Mouse (Mus musculus) embryonic fibroblast, embryonic 13.5 days (primary cell): Measurements from ENCODE around the gene Slc16a11. TPM values are rescaled to one million over a fixed set of nuclear protein-coding genes. Genes with fewer than 3 reads are reported as not detected.

Experiments
- H3K27ac ChIP-seq: 2 replicates; pipeline ENCODE4 v1.5.1; 2012; ENCODE audit warnings: low read length, control low read depth, inconsistent platforms; ENCODE audit not compliant: insufficient read depth
- H3K4me1 ChIP-seq: 2 replicates; pipeline ENCODE4 v1.6.1; 2011; ENCODE audit warnings: low read length; ENCODE audit not compliant: control insufficient read depth, insufficient read depth
- H3K4me3 ChIP-seq: 2 replicates; pipeline ENCODE4 v1.5.1; 2011; ENCODE audit warnings: mild to moderate bottlenecking, control low read depth, low read length; ENCODE audit not compliant: insufficient read depth
- CTCF ChIP-seq: IDR thresholded peaks from 2 replicates; pipeline ENCODE4 v1.5.1; 2011; ENCODE audit warnings: mild to moderate bottlenecking, control low read depth, low read length, moderate library complexity, borderline replicate concordance; ENCODE audit not compliant: insufficient read depth
- POLR2A ChIP-seq: IDR thresholded peaks from 2 replicates; pipeline ENCODE4 v1.6.1; 2011; ENCODE audit warnings: low read depth, mild to moderate bottlenecking, control low read depth, low read length, moderate library complexity
- polyA plus RNA-seq: library from polyadenylated mRNA; stranded (reverse); fragments of >200 nt; gene quantifications from 2 replicates; pipeline ENCODE4 v1.2.4, GENCODE M21; 2011; ENCODE audit warnings: low read depth; ENCODE audit not compliant: missing spikeins, insufficient read length

Slc16a11 gene
- polyA plus RNA-seq, 1 experiment = 2.2 TPM

DNA sequence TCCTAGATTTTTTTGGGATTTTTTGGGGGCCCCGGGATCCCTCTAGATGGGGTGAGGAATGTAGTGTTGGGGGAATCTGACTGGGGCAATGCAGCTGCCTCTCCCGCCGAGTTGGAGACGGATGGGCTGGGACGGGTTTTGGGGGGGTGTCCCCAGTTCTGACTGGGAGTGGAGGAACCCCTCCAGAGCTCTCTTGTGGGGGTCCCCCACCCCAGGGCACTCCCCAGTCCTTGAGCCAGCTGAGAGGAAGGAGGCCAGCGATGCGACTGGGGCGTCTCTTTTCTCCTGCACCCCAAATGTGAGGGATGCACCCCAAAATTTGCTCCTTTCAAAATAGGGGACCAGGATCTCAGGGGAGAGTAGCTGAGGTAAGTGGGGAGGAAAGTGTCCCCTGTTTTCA lies 20.5 kb downstream of the Slc16a11 start:
- Histone ChIP-seq H3K4me1 (peaks cover 2% of the 10 kb centered on the region; the same call in 1 of the 2 replicates), H3K27ac (no peak overlapping the region), H3K4me3 (no peak overlapping the region)
- no peak for TF ChIP-seq POLR2A
- TF ChIP-seq CTCF = no peak

DNA sequence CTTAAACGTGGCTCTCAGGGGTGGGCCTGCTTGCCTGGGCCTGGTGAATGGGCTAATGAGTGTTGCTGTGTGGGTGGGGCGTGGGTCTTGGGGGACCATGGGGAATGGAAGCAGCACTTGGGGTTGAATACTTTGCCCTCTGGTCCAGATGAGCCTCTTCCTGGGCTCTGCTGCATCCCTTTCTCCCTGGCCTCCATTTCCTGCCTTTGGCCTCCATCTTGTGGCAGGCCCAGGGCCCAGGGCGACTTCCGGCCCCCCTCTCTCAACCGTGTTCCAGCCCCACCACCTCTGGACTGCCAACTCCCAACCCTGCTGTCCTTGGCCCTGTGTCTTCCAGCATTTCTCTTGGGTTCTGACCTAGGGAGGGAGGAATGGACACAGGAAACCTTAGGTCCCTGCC lies 21.5 kb downstream of the Slc16a11 start:
- peaks cover 2% of the 10 kb centered on the region; the same call in 1 of the 2 replicates for H3K4me1 ChIP-seq
- H3K27ac ChIP-seq = no peak overlapping the region
- TF ChIP-seq POLR2A (no peak), CTCF (no peak)

DNA sequence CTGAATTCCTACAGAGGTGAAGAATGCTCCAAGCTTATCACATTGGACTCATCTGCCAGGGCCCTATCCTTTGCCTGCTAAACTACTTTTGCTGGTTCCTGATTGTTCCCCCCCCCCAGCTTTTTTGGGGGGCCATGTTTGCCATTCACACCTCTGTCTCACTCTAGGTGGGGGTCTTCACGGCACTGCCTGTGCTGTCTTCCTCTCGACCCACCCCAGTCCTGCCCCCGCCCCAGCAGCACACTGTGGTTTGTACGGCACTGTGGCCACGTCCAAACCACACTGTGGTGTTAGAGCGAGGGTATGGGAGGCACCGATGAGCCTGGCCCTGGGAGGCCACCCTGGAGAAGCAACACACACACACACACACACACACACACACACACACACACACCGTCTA lies 21.9 kb downstream of the Slc16a11 start:
- Histone ChIP-seq H3K4me3 (no peak overlapping the region), H3K27ac (no peak overlapping the region), H3K4me1 (peaks cover 2% of the 10 kb centered on the region; the same call in 1 of the 2 replicates)
- TF ChIP-seq POLR2A = no peak

More for the DNA sequence above, 21.5 kb downstream of the Slc16a11 start:
- no peak overlapping the region for H3K4me3 ChIP-seq

DNA sequence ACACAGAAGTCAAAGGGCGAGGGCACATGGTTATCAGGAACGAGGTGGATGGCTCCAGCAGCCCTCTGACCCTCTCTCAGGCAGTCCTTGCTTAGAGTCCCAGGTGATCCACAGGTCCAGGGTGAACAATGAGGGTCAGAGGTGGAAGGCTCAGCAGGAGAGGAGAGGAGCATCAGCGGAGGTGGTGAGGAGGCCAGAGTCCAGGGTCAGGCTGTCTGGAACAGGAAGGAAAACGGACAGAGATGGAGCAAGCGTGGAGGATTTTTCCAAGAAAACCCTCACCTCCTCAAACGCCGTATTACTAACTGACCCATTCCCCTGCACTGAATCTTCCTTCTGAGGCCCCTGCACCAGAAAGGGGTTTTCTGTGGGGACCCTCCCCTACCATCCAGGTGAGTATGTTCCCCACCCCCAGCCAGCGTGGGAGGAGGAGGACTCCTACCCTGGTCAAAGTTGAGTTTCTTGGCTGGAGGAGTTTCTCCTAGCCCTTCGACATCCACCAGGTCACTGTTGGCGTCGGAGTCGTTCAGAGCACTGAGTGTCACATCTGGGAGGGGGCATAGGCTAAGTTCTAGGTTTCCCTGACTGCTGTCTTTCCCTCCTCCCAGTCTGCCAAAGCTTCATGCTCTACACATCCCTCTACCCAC lies 22.8 kb downstream of the Slc16a11 start:
- peaks cover 3% of the 10 kb centered on the region; the same call in 1 of the 2 replicates for H3K4me1 ChIP-seq
- no peak overlapping the region for H3K27ac ChIP-seq
- TF ChIP-seq CTCF (no peak), POLR2A (no peak)
- H3K4me3 ChIP-seq = no peak overlapping the region

DNA sequence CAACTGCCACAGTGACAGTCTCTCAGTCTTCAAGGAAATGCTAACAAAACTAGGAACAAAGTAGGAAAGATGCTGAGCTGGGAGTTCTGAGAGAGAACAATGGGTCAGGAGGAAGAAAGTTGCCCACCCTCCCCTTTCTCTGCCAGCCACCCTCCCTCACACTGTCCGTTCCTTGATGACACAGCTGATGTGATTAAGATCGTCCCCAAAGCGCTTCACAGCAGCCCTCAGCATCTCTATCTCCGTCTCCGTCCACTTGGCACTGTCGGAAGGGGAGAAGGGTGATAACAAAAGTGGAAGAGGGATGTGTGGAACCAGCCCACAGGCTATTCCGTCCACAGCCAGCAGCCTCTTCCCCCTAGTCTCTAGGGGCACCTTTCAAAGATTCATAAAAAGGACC lies 24.2 kb downstream of the Slc16a11 start:
- H3K4me3 ChIP-seq = peak overlapping the region; percentile 60; the same call in 1 of the 2 replicates
- no peak overlapping the region for H3K27ac ChIP-seq
- TF ChIP-seq CTCF = no peak
- 0 out of 2 replicates have a peak, but pooled peaks have one; percentile 7 for TF ChIP-seq POLR2A
- H3K4me1 ChIP-seq = peaks cover 4% of the 10 kb centered on the region; the same call in 1 of the 2 replicates

DNA sequence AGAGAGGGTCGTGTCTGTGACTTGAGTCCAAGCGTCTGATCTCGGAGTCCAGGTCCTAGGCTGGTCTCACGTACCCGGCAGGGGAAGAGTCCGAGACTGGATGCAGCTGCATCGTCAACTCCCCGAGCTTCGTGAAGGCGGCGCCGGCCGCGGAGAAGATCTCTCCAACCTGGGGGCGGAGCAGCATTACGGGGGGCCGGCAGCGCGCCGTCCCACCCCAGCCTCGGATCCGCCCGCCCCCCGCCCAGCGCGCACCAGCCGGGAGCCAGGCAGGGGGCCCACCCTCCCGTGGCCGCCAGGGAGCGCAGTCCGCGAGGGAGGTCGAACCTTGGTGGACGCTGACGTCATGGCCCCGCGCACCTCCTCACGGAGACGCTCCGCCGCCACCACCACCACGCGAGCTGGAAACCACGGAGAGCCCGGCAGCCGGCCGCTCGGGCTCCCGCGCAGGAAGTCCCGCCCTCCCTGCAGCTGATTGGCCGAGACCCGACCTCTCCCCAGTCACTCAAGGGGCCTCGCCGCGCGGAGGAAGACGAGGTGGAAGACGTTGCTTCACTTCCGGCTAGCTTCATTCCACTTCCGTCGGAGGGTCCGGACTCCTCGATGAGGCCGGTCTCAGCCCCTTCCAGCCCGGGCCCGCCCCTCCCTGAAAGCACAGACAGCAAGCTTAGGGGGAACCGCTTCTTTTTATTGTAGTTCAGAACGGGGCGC lies 25.1 kb downstream of the Slc16a11 start, which contains the start of gene 0610010K14Rik:
0610010K14Rik (minus strand) TSS at position 458 of the 711 bp plus-strand sequence.
- Histone ChIP-seq H3K4me3 (peak within 1 kb of the TSS; percentile 88), H3K4me1 (peaks cover 4% of the 10 kb centered on the region; the same call in 1 of the 2 replicates), H3K27ac (peak within 1 kb of the TSS; percentile 59)
- TF ChIP-seq CTCF (peak; percentile 76; the same call in 1 of the 2 replicates), POLR2A (peak; percentile 91)

DNA sequence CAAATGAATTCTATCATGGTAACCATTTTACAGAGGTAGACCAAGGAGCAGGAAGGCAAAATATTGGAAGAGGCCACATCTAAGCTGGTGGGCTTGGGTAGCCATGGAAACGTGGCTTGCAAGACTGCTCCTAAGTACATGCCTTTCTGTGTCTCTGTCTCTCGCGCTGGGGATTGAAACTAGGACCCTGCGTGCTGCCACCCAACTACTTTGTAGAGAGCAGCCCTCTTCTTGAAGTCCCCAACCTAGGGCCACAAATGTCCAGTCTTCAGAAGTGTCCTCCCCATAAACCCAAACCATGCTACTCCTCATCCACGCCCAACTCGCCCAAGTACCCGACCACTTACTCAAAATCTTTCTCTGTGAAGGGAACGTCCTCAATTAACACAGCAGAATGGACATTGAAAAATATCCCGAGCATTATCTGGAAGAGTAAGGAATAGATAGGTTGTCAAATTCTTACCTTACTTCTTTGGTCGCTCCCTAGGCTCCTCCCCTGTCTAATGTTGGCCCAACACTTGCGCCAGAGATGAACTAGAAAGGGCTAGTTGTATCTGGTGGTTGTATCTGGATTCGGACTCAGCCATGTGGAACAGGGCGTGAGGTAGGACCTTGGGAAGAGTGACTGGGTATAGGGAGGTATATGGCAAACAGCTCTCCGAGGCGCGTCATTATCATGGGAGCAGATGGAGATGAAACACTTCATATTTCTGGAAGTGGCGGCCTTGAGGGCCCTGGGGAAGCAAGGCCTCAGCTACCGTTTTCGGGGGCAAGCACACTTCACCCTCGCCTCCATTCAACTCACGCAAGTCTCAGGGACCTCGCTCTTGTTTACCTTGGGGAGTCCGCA lies 26.3 kb downstream of the Slc16a11 start:
- peak overlapping the region; percentile 43; the same call in 1 of the 2 replicates for H3K27ac ChIP-seq
- peaks cover 4% of the 10 kb centered on the region; the same call in 1 of the 2 replicates for H3K4me1 ChIP-seq
- TF ChIP-seq POLR2A = 0 out of 2 replicates have a peak, but pooled peaks have one; percentile 36
- no peak for TF ChIP-seq CTCF
- H3K4me3 ChIP-seq = peak overlapping the region; percentile 88

DNA sequence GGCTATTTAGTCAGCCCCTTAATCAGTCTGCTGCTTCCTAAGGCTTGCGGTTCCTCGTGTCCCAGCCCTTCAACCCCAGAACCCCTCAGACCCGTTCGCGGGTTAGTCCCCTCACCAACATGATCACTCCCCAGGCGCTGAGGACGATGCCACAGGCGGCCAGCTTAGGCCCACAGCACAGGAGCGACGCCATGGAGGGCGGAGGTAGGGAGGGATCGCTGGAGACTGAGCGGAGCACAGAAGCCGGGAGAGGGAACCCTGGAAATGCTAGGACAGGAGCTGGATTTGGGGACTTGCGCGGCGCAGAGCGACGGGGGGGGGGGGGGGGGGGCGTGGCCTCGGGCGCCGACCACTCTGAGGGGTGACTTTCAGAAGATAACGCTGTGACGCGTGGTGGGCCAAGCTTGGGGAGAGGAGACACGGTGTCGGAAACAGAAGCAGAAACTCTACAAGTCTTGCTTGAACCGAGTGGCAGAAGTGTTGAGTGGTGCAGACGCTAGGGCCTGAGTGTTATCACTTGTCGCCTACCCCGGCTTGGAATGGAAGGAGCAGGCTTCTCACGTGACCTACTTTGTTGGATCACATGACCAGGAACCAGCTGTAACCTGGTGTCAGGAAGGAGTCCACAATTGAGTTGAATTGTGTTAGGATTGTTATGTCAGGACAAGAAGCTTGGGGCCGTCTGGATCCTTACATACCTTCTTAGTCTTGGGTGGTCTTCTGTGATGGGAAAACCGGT lies 27.2 kb downstream of the Slc16a11 start, which contains the start of the genes Gm21988 and Rnasek:
Gm21988 (minus strand) TSS at position 290 of the 739 bp plus-strand sequence.
Rnasek (minus strand) TSS at position 302 of the 739 bp plus-strand sequence.
- Histone ChIP-seq H3K4me3 (peak within 1 kb of the TSS; percentile 88), H3K4me1 (peaks cover 4% of the 10 kb centered on the region; the same call in 1 of the 2 replicates), H3K27ac (peak within 1 kb of the TSS; percentile 77)
- TF ChIP-seq POLR2A (peak; percentile 95), CTCF (no peak)
